Mouse (Mus musculus) megakaryocyte, embryonic 14.5 days (primary cell): Measurements from ENCODE around the gene Nmral1.

Source experiments
- FLI1 ChIP-seq: IDR thresholded peaks from 2 replicates; pipeline ENCODE4 v1.6.1; 2012; ENCODE audit warnings: low read length, inconsistent platforms, mixed read lengths
- GATA1 ChIP-seq: IDR thresholded peaks from 3 replicates; pipeline ENCODE4 v1.6.1; 2012; ENCODE audit warnings: mixed read lengths, low read length, inconsistent platforms, borderline replicate concordance

DNA sequence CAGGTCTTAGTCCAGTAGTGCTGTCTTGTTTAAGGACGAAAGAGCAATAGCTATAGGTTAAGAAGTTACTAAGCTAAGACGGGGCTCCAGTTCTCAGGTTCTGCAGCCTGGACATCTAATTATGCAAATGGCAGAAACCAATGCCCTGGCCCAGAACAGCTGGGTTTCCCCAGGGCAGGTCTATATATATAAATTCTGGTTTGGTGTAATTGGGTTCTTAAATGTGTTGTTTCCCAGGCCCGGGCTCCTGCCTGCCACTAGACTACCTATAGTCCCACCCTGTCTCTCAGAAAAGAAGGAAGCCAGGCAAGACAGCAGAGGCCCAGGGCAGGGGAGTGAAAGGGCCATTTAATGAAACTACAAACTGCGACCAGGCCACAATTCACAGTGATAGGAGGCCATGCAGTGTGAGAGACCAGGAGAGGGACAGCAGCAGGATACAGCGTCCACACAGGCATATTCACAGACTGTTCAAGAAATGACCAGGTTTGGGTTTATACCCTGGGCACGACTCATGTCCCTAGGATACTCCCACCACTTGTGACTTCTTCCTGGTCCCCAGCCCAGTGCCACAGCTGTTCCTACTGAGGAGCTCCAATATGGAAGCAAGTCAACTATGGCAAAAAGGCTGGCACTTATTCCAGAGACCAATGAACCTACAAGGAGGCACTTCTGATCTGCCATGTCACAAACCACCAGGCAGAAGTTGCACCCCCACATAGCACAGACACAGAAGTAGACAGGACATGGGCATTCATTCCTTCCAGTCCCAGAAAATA is 48.0 kb upstream of the Nmral1 start:
- TF ChIP-seq GATA1, result no peak
- TF ChIP-seq FLI1, result no peak
